Mouse (Mus musculus): ENCODE measurements around the gene Lhfpl2.

DNA sequence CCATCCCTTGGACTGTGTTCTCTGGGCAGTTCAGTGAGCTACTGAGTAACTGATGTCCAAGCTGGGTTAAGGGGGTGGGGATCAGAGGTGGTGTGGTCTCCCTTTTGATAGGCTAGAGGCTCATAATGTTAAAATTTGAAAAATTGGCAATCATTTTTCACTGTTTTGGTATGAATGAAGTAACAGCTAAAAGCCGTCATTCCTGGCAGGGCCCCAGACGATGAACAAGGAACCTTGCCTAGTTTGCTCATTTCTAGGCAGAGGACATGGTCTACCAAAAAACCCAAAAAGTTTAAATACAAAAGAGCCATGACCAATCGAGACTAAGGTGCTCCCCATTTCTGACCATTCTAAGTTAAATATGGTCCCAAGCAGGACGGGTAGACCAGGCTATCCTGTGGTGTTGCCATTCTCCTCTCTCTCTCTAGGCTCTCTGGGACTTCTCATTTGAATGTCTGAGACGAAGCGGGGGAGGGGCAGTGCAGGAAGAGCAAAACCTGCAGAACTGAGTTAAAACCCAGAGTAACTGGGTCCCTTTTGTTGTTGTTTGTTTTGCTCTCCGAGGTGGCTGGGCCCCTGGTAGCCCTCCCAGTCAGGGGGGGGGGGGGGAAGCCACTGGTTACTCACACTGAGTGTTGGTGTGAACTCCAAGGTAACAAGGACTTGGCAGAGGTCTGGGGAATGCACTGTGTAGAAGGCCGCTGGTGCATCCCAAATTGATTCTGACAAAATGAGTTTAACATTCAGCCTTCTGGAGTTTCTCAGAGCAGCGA, 98.2 kb downstream of the Lhfpl2 start:
- TF ChIP-seq CTCF (IDR thresholded peaks at IDR 0.05; ENCODE audit: control insufficient read depth, insufficient read depth, insufficient read length) (no peak), USF1 (IDR thresholded peaks at IDR 0.05; ENCODE audit: low read depth) (no peak), MYOD1 (IDR thresholded peaks at IDR 0.05; ENCODE audit: control insufficient read depth, insufficient read length, low read depth) (no peak)
